Mouse (Mus musculus) cerebellum, adult 2 months (tissue): ENCODE measurements around the gene Rab1a. TPM values are rescaled to one million over a fixed set of nuclear protein-coding genes. Genes with fewer than 3 reads are reported as not detected.

Experiments used
- DNase-seq, 2 experiments: peaks; one replicate each; pipeline ENCODE4 v3.0.0; 2021
- H3K27ac ChIP-seq: fragments of 200-500 bp; 2 replicates; pipeline ENCODE4 v1.5.1; 2012; ENCODE audit warnings: low read length, control low read depth, inconsistent platforms; ENCODE audit not compliant: insufficient read depth
- H3K27me3 ChIP-seq: fragments of 200-500 bp; 2 replicates; pipeline ENCODE4 v1.6.1; 2012; ENCODE audit warnings: inconsistent platforms, mild to moderate bottlenecking, low read length, moderate library complexity; ENCODE audit not compliant: control insufficient read depth, insufficient read depth
- H3K4me1 ChIP-seq: fragments of 200-500 bp; 2 replicates; pipeline ENCODE4 v1.6.1; 2011; ENCODE audit warnings: low read length; ENCODE audit not compliant: control insufficient read depth, insufficient read depth
- H3K4me3 ChIP-seq: fragments of 200-500 bp; replicated peaks from 2 replicates; pipeline ENCODE3; 2011; ENCODE audit warnings: mild to moderate bottlenecking, low read depth, low read length, control low read depth; ENCODE audit not compliant: insufficient read depth
- CTCF ChIP-seq: fragments of 200-500 bp; IDR thresholded peaks from 2 replicates; pipeline ENCODE4 v1.5.1; 2011; ENCODE audit warnings: low read depth, mild to moderate bottlenecking, control low read depth, low read length, moderate library complexity, borderline replicate concordance; ENCODE audit not compliant: insufficient read depth
- POLR2A ChIP-seq: fragments of 200-500 bp; IDR thresholded peaks from 2 replicates; pipeline ENCODE4 v1.6.1; 2011; ENCODE audit warnings: low read length, control low read depth, borderline replicate concordance; ENCODE audit not compliant: insufficient read depth
- WGBS: fragments of 180-500 bp; shearing (Covaris S2); methylation state at CpG from one replicate; pipeline ENCODE4 v1.1.7; 2018; 5-methylcytosine and 5-hydroxymethylcytosine counted together
- polyA plus RNA-seq: library from polyadenylated mRNA; depleted of rRNA; stranded (reverse); fragments of >200 nt; gene quantifications from 2 replicates; pipeline ENCODE4 v1.2.3, GENCODE M21; 2012

Gene Rab1a
- polyA plus RNA-seq, 1 experiment, result 191 TPM

- no peak for DNase-seq
- no peak for TF ChIP-seq POLR2A
- no peak for TF ChIP-seq CTCF
- WGBS, result 91% methylated on average over 11 of the region's 11 CpGs
- H3K27ac ChIP-seq, result no peak overlapping the region
- H3K4me3 ChIP-seq, result no peak overlapping the region
- H3K27me3 ChIP-seq, result no peaks in the 10 kb centered on the region
- no peaks in the 10 kb centered on the region for H3K4me1 ChIP-seq
Observed at GRCm38 (mm10) chr11:20168972-20169371, 32.3 kb upstream of the Rab1a start.

GRCm38 (mm10) chr11:20187271-20187670, 14.0 kb upstream of the Rab1a start:
- no peaks in the 10 kb centered on the region for H3K27me3 ChIP-seq
- no peak for TF ChIP-seq POLR2A
- TF ChIP-seq CTCF, result no peak
- H3K4me1 ChIP-seq, result no peaks in the 10 kb centered on the region
- no peak overlapping the region for H3K27ac ChIP-seq
- H3K4me3 ChIP-seq, result no peak overlapping the region
- 88% methylated on average over 6 of the region's 6 CpGs for whole genome bisulfite sequencing
- DNase-seq, result no peak

GRCm38 (mm10) chr11:20193100-20193736, 8.0 kb upstream of the Rab1a start:
- TF ChIP-seq CTCF, result no peak
- TF ChIP-seq POLR2A, result no peak
- DNase-seq, result no peak
- WGBS, result 93% methylated on average over 4 of the region's 4 CpGs

GRCm38 (mm10) chr11:20201661-20202101, 449 bp downstream of the Rab1a start:
- Histone ChIP-seq H3K4me3 (peak overlapping the region; percentile 87), H3K27me3 (no peaks in the 10 kb centered on the region), H3K27ac (peak overlapping the region; percentile 53), H3K4me1 (no peaks in the 10 kb centered on the region; the same call in 1 of the 2 replicates)
- WGBS, result 1% methylated on average over 40 of the region's 40 CpGs
- peak in 1 of 2 experiments; percentile 52 for DNase-seq
- TF ChIP-seq POLR2A, result no peak

More at GRCm38 (mm10) chr11:20193100-20193736, 8.0 kb upstream of the Rab1a start:
- no peaks in the 10 kb centered on the region for H3K27me3 ChIP-seq
- H3K27ac ChIP-seq, result no peak overlapping the region
- no peaks in the 10 kb centered on the region for H3K4me1 ChIP-seq
- H3K4me3 ChIP-seq, result no peak overlapping the region

- 18% methylated on average over 7 of the region's 7 CpGs for WGBS
- no peak overlapping the region for H3K27ac ChIP-seq
- TF ChIP-seq POLR2A (no peak), CTCF (no peak)
- peak overlapping the region; percentile 87 for H3K4me3 ChIP-seq
- no peaks in the 10 kb centered on the region for H3K27me3 ChIP-seq
- DNase-seq, result no peak
- no peaks in the 10 kb centered on the region; the same call in 1 of the 2 replicates for H3K4me1 ChIP-seq
Observed at GRCm38 (mm10) chr11:20202299-20203011, 1.2 kb downstream of the Rab1a start.

GRCm38 (mm10) chr11:20204321-20204720, 3.1 kb downstream of the Rab1a start:
- Histone ChIP-seq H3K27ac (no peak overlapping the region), H3K4me1 (no peaks in the 10 kb centered on the region; the same call in 1 of the 2 replicates)
- 39% methylated on average over 2 of the region's 2 CpGs for WGBS

GRCm38 (mm10) chr11:20204870-20205446, 3.7 kb downstream of the Rab1a start:
- no peak overlapping the region for H3K27ac ChIP-seq
- H3K27me3 ChIP-seq, result no peaks in the 10 kb centered on the region
- peaks cover 2% of the 10 kb centered on the region; the same call in 1 of the 2 replicates for H3K4me1 ChIP-seq
- no peak for TF ChIP-seq POLR2A
- no peak for TF ChIP-seq CTCF
- no peak overlapping the region for H3K4me3 ChIP-seq
- 68% methylated on average over 9 of the region's 9 CpGs for WGBS
- DNase-seq, result no peak

More at GRCm38 (mm10) chr11:20204321-20204720, 3.1 kb downstream of the Rab1a start:
- Histone ChIP-seq H3K4me3 (no peak overlapping the region), H3K27me3 (no peaks in the 10 kb centered on the region)
- TF ChIP-seq POLR2A (no peak), CTCF (no peak)
- no peak for DNase-seq
